Mouse (Mus musculus): Measurements from ENCODE around the gene Psenen. TPM values are rescaled to one million over a fixed set of nuclear protein-coding genes. Genes with fewer than 3 reads are reported as not detected.

Gene Psenen
- polyA plus RNA-seq, 1 experiment from 2014 or later, result 106 TPM

- Histone ChIP-seq H3K4me2 (peak within 1 kb of the TSS; percentile 93), H3K27ac (peak within 1 kb of the TSS; percentile 99), H3K4me1 (replicated peaks) (peaks cover 18% of the 10 kb centered on the region), H3K36me3 (peaks cover 44% of the 10 kb centered on the region), H3K4me3 (peak within 1 kb of the TSS; percentile 80), H3K9me3 (replicated peaks) (no peaks in the 10 kb centered on the region), H3K9ac (peak within 1 kb of the TSS; percentile 78), H3K27me3 (no peaks in the 10 kb centered on the region)
- WGBS, result under 1% methylated on average over 44 of the region's 44 CpGs
- peak; percentile 93 for ATAC-seq (replicated peaks; ENCODE audit: insufficient number of reproducible peaks, insufficient read depth, low FRiP score, low read depth)
These were observed 11.1 kb downstream of the Psenen start, which contains the start of the genes Hspb6 and Proser3 for GRCm38 (mm10) chr7:30552102-30553020. Gene Hspb6 (plus strand): TSS chr7:30552178. Gene Proser3 (minus strand): TSS chr7:30552299.

- Histone ChIP-seq H3K27ac (peak overlapping the region; percentile 99), H3K4me3 (peak overlapping the region; percentile 80), H3K4me2 (peak overlapping the region; percentile 93), H3K4me1 (replicated peaks) (peaks cover 18% of the 10 kb centered on the region), H3K9ac (peak overlapping the region; percentile 78), H3K9me3 (replicated peaks) (no peaks in the 10 kb centered on the region), H3K27me3 (no peaks in the 10 kb centered on the region), H3K36me3 (peaks cover 43% of the 10 kb centered on the region)
- ATAC-seq (replicated peaks; ENCODE audit: insufficient number of reproducible peaks, insufficient read depth, low FRiP score, low read depth), result peak; percentile 47
- WGBS, result 4% methylated on average over 10 of the region's 10 CpGs
These were observed 11.9 kb downstream of the Psenen start for GRCm38 (mm10) chr7:30551445-30552101.

GRCm38 (mm10) chr7:30550603-30551002 is 12.8 kb downstream of the Psenen start:
- Histone ChIP-seq H3K4me3 (no peak overlapping the region), H3K4me2 (no peak overlapping the region), H3K36me3 (peaks cover 44% of the 10 kb centered on the region), H3K27me3 (no peaks in the 10 kb centered on the region), H3K27ac (no peak overlapping the region), H3K9ac (no peak overlapping the region), H3K4me1 (replicated peaks) (peaks cover 18% of the 10 kb centered on the region), H3K9me3 (replicated peaks) (no peaks in the 10 kb centered on the region)
- 97% methylated on average over 1 of the region's 1 CpGs for WGBS
- ATAC-seq (replicated peaks; ENCODE audit: insufficient number of reproducible peaks, insufficient read depth, low FRiP score, low read depth), result no peak

GRCm38 (mm10) chr7:30549880-30550279 is 13.5 kb downstream of the Psenen start:
- 85% methylated on average over 2 of the region's 2 CpGs for WGBS
- Histone ChIP-seq H3K4me2 (no peak overlapping the region), H3K4me3 (no peak overlapping the region), H3K36me3 (peaks cover 41% of the 10 kb centered on the region), H3K9me3 (replicated peaks) (no peaks in the 10 kb centered on the region), H3K27me3 (no peaks in the 10 kb centered on the region), H3K27ac (no peak overlapping the region), H3K9ac (no peak overlapping the region), H3K4me1 (replicated peaks) (peaks cover 18% of the 10 kb centered on the region)
- ATAC-seq (replicated peaks; ENCODE audit: insufficient number of reproducible peaks, insufficient read depth, low FRiP score, low read depth), result no peak

- Histone ChIP-seq H3K36me3 (peaks cover 46% of the 10 kb centered on the region), H3K27ac (no peak overlapping the region), H3K27me3 (no peaks in the 10 kb centered on the region), H3K9ac (no peak overlapping the region), H3K4me3 (no peak overlapping the region), H3K4me2 (no peak overlapping the region), H3K4me1 (replicated peaks) (no peaks in the 10 kb centered on the region), H3K9me3 (replicated peaks) (no peaks in the 10 kb centered on the region)
- ATAC-seq (replicated peaks; ENCODE audit: insufficient number of reproducible peaks, insufficient read depth, low FRiP score, low read depth), result no peak
- WGBS, result 89% methylated on average over 2 of the region's 2 CpGs
These were observed 19.1 kb downstream of the Psenen start for GRCm38 (mm10) chr7:30544327-30544726.

- H3K36me3 ChIP-seq, result peaks cover 15% of the 10 kb centered on the region; the same call in 1 of the 2 replicates
- no peak overlapping the region for H3K4me3 ChIP-seq
- no peak for ATAC-seq (replicated peaks; ENCODE audit: insufficient number of reproducible peaks, insufficient read depth, low FRiP score, low read depth)
- no peak overlapping the region for H3K9ac ChIP-seq
- no peaks in the 10 kb centered on the region for H3K9me3 ChIP-seq (replicated peaks)
- WGBS, result 84% methylated on average over 7 of the region's 7 CpGs
- no peak overlapping the region for H3K27ac ChIP-seq
- H3K4me2 ChIP-seq, result no peak overlapping the region
- peaks cover 3% of the 10 kb centered on the region for H3K4me1 ChIP-seq (replicated peaks)
- H3K27me3 ChIP-seq, result no peaks in the 10 kb centered on the region
These were observed 22.9 kb downstream of the Psenen start for GRCm38 (mm10) chr7:30540572-30540971.

GRCm38 (mm10) chr7:30534633-30535577 is 28.5 kb downstream of the Psenen start, which contains the start of gene Arhgap33:
Gene Arhgap33 (minus strand): TSS chr7:30535060.
- ATAC-seq (replicated peaks; ENCODE audit: insufficient number of reproducible peaks, insufficient read depth, low FRiP score, low read depth), result peak; percentile 95

GRCm38 (mm10) chr7:30533941-30534632 is 29.3 kb downstream of the Psenen start:
- peak overlapping the region; percentile 62; the same call in 1 of the 2 replicates for H3K27ac ChIP-seq
- WGBS, result 13% methylated on average over 23 of the region's 26 CpGs
- ATAC-seq (replicated peaks; ENCODE audit: insufficient number of reproducible peaks, insufficient read depth, low FRiP score, low read depth), result no peak; the same call in 1 of the 2 replicates

More at GRCm38 (mm10) chr7:30534633-30535577, 28.5 kb downstream of the Psenen start, which contains the start of gene Arhgap33:
- Histone ChIP-seq H3K36me3 (peaks cover 21% of the 10 kb centered on the region), H3K27ac (peak within 1 kb of the TSS; percentile 62), H3K9ac (peak within 1 kb of the TSS; percentile 69), H3K9me3 (replicated peaks) (no peaks in the 10 kb centered on the region), H3K27me3 (0 out of 2 replicates have a peak, but pooled peaks cover 5% of the 10 kb centered on the region), H3K4me2 (peak within 1 kb of the TSS; percentile 89), H3K4me3 (peak within 1 kb of the TSS; percentile 85), H3K4me1 (replicated peaks) (peaks cover 34% of the 10 kb centered on the region)
- WGBS, result under 1% methylated on average over 63 of the region's 84 CpGs

GRCm38 (mm10) chr7:30532931-30533330 is 30.5 kb downstream of the Psenen start:
- H3K9me3 ChIP-seq (replicated peaks), result no peaks in the 10 kb centered on the region
- no peak overlapping the region; the same call in 1 of the 2 replicates for H3K4me3 ChIP-seq
- peaks cover 34% of the 10 kb centered on the region for H3K4me1 ChIP-seq (replicated peaks)
- no peak overlapping the region for H3K27ac ChIP-seq
- peak overlapping the region; percentile 19; the same call in 1 of the 2 replicates for H3K9ac ChIP-seq
- ATAC-seq (replicated peaks; ENCODE audit: insufficient number of reproducible peaks, insufficient read depth, low FRiP score, low read depth), result 0 out of 2 replicates have a peak, but pooled peaks have one; percentile 15
- peak overlapping the region; percentile 89 for H3K4me2 ChIP-seq
- 34% methylated on average over 8 of the region's 8 CpGs for WGBS
- H3K27me3 ChIP-seq, result 0 out of 2 replicates have a peak, but pooled peaks cover 5% of the 10 kb centered on the region
- peaks cover 41% of the 10 kb centered on the region for H3K36me3 ChIP-seq

More at GRCm38 (mm10) chr7:30533941-30534632, 29.3 kb downstream of the Psenen start:
- Histone ChIP-seq H3K27me3 (0 out of 2 replicates have a peak, but pooled peaks cover 5% of the 10 kb centered on the region), H3K9ac (peak overlapping the region; percentile 69), H3K4me3 (peak overlapping the region; percentile 85), H3K4me2 (peak overlapping the region; percentile 89), H3K4me1 (replicated peaks) (peaks cover 34% of the 10 kb centered on the region), H3K9me3 (replicated peaks) (no peaks in the 10 kb centered on the region), H3K36me3 (peaks cover 30% of the 10 kb centered on the region)

All from heart, embryonic 15.5 days (tissue).